Mouse (Mus musculus) liver (tissue): ENCODE measurements around the gene 4930415O20Rik.

ENCODE experiments used
- DNase-seq: peaks from one replicate; pipeline ENCODE4 v3.0.0-alpha.2; 2020; ENCODE audit warnings: mixed read lengths

The 4930415O20Rik gene

DNA sequence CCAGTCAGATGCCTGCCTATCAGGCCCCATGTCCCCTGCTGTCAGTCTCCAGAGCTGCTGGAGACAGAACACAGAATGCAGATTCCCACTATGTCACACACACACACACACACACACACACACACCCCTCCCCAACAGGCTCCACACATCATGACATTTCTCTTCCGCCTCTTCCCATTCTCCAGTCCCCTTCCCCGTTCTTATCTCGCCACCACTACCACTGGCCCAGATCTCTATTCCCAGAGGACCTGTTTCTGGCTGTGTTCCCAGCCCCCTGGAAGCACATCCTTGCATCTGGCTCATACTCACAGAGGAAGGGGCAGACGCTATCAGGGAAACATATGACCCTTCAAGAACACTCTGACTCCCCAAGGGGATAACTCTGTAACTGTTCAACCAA is 36.8 kb downstream of the 4930415O20Rik start:
- peak; percentile 56 for DNase-seq

- DNase-seq = no peak
These were observed 37.4 kb downstream of the 4930415O20Rik start for GRCm38 (mm10) chr15:98608058-98608783.

- DNase-seq = peak; percentile 64
These were observed 38.0 kb downstream of the 4930415O20Rik start for GRCm38 (mm10) chr15:98608784-98609250.

DNA sequence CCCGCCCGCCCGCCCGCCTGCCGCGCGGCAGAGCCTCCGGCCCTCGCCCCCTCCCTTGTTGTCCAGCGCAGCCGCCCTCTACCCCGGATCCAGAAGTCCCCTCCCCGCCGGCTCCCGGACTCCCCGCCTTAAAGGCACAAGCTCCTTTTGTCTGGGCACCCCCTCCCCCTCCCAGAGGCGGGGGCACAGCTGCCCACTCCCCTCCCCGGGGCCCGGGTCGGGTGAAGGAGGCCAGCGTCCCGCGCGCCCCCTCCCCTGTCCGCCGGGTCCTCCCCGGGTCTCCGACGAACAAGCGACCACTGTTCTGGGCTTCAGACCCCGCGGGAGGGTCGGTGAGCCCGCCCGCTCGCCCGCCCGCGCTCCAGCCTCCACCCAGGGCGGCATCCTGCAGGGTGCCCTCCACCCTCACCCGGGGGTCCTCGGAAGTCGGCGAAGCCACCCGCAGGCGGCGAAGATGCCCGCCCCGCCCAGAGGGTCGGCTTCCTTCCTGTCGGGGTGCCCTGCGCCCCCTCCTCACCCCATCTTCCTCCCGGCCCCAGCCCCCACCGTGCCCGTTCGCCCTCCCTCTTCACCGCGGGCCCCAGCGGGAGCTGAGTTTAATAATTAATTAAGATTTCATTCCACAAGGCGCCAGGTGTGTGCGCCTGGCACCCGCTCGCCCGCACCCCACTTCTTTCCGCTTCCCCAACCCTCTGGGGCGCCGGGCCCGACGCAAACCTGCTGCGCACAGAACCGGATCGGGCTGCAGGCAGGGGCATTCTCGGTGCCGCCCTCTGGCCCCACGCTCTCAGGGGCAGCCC is 38.7 kb downstream of the 4930415O20Rik start, which contains the start of gene Adcy6:
Gene Adcy6, minus strand, starts transcription at position 746 of the 800 bp plus-strand sequence.
- DNase-seq = peak; percentile 80

DNA sequence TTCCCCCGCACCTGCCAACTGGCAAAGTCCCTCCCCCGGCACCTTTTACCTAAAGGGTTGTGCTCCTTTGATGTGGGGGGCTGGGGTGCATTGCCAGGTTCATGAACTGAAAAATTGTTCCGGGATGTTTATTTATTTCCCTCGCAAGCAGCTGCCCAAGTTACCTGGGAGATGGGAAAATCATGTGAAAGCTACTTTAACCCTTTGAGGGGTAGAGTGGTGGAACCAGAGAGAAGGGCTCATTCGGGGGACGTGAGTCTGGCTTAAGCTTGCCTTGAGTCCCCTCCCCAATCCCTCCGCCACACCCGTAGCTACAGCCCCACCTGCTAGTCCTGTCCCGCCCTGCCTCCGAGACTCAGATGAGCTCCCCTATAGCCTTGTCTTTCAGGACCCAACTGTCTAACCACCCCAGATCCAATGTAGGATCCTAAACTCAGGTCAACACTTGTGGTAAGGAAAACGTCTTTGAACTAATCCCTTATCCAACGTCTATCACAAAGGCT is 39.4 kb downstream of the 4930415O20Rik start:
- peak; percentile 63 for DNase-seq

DNA sequence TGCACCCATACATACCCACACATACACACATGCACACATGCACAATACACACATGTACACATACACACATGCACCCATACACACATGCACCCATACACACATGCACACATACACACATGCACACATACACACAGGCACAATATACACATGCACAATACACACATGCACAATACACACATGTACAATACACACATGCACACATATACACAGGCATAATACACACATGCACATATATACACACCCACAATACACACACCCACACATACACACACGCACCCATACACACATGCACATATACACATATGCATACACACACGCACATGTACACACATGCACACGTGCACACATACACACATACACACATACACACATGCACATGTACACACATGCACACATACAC is 41.4 kb downstream of the 4930415O20Rik start:
- DNase-seq = no peak

DNA sequence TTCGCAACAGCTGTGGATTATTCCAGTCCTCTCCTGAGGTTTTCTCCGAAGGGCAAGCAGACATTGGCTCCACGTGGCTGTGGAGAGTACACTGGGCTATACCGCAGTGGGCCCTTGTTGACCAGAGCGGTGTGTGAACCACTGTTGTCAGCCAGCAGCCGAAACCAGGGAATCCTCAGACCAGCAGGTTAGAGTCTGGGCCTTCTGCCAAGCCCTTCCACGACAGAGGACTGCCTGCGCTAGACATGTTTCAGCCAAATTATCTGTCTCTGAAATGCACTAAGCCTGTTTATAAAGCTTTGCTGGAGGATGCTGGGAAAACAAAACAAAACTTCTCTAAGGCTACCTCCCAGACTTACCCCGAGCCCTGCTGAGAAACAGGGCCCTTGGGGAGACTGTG is 43.7 kb downstream of the 4930415O20Rik start:
- no peak for DNase-seq

- no peak for DNase-seq
These were observed 44.2 kb downstream of the 4930415O20Rik start for GRCm38 (mm10) chr15:98614971-98615370.

GRCm38 (mm10) chr15:98615751-98616150 is 44.9 kb downstream of the 4930415O20Rik start:
- DNase-seq = no peak

DNA sequence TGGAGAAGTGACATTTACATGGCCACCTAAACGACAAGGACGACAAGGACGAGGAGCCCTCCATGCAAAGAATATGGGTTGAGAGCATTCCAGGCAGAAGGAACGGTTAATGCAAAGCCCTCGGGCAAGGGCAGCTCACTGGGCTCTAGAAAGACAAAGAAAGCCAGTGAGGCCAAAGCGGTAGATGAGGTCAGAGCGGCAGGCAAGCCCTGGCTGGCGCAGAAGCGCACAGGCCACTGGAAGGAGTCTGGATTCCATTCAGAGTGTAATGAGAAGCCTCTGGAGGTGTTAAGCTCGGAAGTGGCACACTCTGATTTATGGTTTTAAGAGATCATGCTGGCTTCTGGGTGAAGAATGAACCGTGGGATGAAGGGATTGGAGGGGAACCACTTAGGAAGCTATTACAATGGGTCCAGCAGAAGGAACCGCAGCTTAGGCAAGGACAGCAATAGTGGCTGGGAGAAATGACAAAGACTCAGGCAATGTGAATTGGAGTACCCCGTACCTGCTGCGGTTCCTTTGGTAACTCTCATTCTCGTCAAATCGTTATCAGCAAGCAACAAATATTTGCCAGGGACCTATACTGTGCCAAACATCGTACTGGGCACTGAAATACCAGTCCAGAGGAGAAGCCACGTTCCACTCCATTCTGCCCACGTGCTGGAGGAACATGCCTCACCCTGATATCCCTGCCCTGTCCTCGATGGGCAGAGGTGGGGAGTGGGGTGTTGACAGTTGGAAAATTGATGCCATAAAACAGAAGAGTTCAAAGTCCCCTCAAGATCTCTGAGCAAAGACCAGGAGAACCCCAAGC is 45.8 kb downstream of the 4930415O20Rik start:
- no peak for DNase-seq

DNA sequence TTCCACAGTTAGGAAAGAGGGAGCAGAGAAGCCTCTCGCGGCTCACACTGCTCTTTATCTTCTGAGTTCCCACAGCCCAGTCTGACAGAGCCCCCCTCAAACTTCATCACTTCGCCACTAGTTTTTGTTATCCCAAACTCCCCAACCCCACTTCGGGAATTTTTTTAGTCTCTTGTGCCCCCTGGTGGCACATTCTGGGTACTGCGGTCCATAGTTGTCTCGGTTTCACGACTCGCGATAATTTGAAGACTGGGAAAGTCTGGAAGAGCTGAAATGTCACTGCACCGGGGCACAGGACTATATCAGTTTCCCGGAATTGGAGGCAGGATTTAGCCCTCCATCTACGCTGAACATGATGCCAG is 46.4 kb downstream of the 4930415O20Rik start:
- peak; percentile 79 for DNase-seq

DNA sequence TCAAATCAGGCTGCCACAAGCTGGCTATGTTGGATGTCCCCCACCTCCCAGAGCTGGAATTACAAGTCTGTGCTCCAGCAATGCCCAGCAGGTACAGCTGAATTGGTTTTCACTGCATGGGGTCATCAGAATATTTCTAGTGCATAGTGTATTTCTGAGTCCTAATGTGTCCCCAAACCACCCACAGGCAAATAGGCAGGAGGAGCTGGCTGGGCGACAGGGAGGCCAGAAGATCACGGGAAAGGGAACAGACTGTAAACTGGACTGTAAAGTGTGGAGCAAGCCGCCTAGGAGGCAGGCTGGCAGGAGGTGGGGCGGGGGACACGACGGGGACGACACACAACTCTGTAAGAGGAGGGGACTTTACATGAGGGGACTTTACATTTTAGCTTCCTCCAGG is 51.4 kb downstream of the 4930415O20Rik start:
- no peak for DNase-seq

DNA sequence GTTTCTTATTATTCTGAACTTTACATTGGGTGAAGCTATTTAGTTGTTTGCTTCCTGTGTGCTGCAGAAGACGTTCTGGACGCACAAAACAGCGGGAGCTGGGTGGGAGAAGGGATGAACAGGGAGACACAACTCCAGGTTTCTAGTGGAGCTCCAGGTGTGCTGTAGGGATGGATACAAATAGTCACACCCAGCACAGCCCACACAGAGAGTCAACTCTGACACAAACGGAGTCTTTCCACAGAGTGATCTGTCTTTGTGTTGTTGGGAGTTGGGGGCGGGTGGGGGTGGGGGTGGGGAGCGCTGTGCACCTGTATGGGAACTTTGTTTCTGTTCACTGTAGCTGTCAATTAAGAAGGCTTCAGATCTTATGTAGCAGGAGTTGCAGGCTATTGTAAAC is 51.9 kb downstream of the 4930415O20Rik start:
- DNase-seq = no peak

DNA sequence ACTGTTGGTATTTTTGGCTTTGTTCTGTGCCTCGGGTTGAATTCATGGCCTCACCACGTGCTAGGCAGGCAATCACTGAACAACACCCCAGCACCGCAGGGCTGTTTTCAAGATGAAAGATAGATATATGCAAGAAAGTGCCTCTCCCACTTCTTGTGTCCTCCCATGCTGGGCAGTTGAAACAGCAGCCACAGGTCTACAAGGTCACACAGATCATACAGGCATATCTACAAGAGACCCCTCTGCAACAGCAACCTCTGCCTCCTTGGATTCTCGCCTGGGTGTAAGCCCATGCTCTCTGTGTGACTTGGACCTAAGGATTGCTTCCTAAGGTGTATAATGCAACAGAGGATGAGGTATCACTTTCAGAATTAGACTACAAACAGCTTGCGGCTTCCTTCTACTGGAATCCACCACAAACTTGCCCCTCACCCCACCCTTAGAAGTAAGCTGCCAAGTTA is 52.6 kb downstream of the 4930415O20Rik start:
- no peak for DNase-seq

GRCm38 (mm10) chr15:98626078-98626477 is 55.3 kb downstream of the 4930415O20Rik start:
- no peak for DNase-seq

- DNase-seq = no peak
These were observed 55.8 kb downstream of the 4930415O20Rik start for GRCm38 (mm10) chr15:98626487-98627212.

- no peak for DNase-seq
These were observed 57.9 kb downstream of the 4930415O20Rik start for GRCm38 (mm10) chr15:98628589-98629254.

- DNase-seq = no peak
These were observed 58.7 kb downstream of the 4930415O20Rik start for GRCm38 (mm10) chr15:98629464-98629863.

DNA sequence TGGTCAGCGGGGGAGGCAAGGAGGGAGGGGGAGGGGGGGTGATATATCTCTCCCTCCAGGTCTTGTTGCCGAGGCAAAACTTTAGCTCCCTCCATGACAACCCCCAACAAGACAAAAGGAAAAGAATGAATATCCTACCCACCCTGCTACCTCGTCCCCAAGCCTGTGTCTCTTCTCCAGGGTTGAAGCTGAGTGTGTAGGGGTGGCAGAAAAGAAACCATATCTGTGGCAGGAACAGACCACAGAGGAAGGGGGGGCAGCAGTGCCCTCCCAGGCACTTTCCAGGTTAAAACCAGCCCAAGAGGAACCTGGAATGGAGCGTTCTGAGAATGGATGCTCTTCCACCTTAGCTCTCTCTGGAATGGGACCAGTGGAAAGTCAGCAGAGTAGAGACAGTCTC is 59.7 kb downstream of the 4930415O20Rik start, which contains the start of gene Cacnb3:
Gene Cacnb3, plus strand, starts transcription at position 301 of the 400 bp plus-strand sequence.
- no peak for DNase-seq

GRCm38 (mm10) chr15:98631493-98631892 is 60.7 kb downstream of the 4930415O20Rik start:
- peak; percentile 77 for DNase-seq

- DNase-seq = peak; percentile 54
These were observed 61.4 kb downstream of the 4930415O20Rik start for GRCm38 (mm10) chr15:98632107-98632744.
